Mouse (Mus musculus) adrenal gland, postnatal 25 days (tissue): Measurements from ENCODE around the gene Pbx2. TPM values are rescaled to one million over a fixed set of nuclear protein-coding genes. Genes with fewer than 3 reads are reported as not detected.
"Not testable (repeated sequence)": the region's sequence is repeated elsewhere in the genome, so short reads cannot be mapped to it uniquely, and the experiment has no call there.

Source experiments
- DNase-seq: peaks from one replicate; pipeline ENCODE4 v3.0.0; 2021; ENCODE audit warnings: mixed read lengths
- long read RNA-seq: library from polyadenylated mRNA; stranded (forward); transcript quantifications from one replicate; pipeline ENCODE4 v2.0.0, GENCODE M21; 2021
- total RNA-seq: library from RNA; stranded (reverse); gene quantifications from 2 replicates; pipeline ENCODE4 v1.2.3, GENCODE M21; 2021

Gene Pbx2
- total RNA-seq, result 36.4 and 51.6 TPM in 2 replicates
- long read RNA-seq, transcript Pbx2-201 (9 exons, 3,068 nt), result major isoform, 13 of 17 reads
- long read RNA-seq, partial matches to known transcripts, result 4 of 17 reads
- long read RNA-seq, other reads (novel, unspliced or antisense), result 0 of 17 reads

- no peak for DNase-seq
Measured at GRCm38 (mm10) chr17:34591029-34591993, at the start of gene Pbx2. Pbx2 (plus strand) TSS chr17:34591266.

GRCm38 (mm10) chr17:34543567-34543966 is 47.5 kb upstream of the Pbx2 start:
- not testable (repeated sequence) for DNase-seq

- DNase-seq, result no peak
Measured at GRCm38 (mm10) chr17:34546797-34547196, 44.3 kb upstream of the Pbx2 start.

- DNase-seq, result no peak
Measured at GRCm38 (mm10) chr17:34547601-34548000, 43.5 kb upstream of the Pbx2 start.

- no peak for DNase-seq
Measured at GRCm38 (mm10) chr17:34549156-34549555, 41.9 kb upstream of the Pbx2 start.

GRCm38 (mm10) chr17:34549843-34550242 is 41.2 kb upstream of the Pbx2 start:
- DNase-seq, result no peak

- peak; percentile 86 for DNase-seq
Measured at GRCm38 (mm10) chr17:34555483-34555882, 35.6 kb upstream of the Pbx2 start.

GRCm38 (mm10) chr17:34556406-34556805 is 34.7 kb upstream of the Pbx2 start:
- no peak for DNase-seq

- DNase-seq, result no peak
Measured at GRCm38 (mm10) chr17:34557411-34557810, 33.7 kb upstream of the Pbx2 start.

- no peak for DNase-seq
Measured at GRCm38 (mm10) chr17:34559116-34559515, 31.9 kb upstream of the Pbx2 start.

- no peak for DNase-seq
Measured at GRCm38 (mm10) chr17:34559895-34560294, 31.2 kb upstream of the Pbx2 start.

- DNase-seq, result no peak
Measured at GRCm38 (mm10) chr17:34560438-34560837, 30.6 kb upstream of the Pbx2 start.

- DNase-seq, result no peak
Measured at GRCm38 (mm10) chr17:34561200-34561599, 29.9 kb upstream of the Pbx2 start.

- no peak for DNase-seq
Measured at GRCm38 (mm10) chr17:34562595-34562994, 28.5 kb upstream of the Pbx2 start.

- no peak for DNase-seq
Measured at GRCm38 (mm10) chr17:34563354-34563753, 27.7 kb upstream of the Pbx2 start.

GRCm38 (mm10) chr17:34564003-34564421 is 27.1 kb upstream of the Pbx2 start, which contains the start of gene Notch4:
Notch4 (plus strand) TSS chr17:34564268.
- DNase-seq, result peak; percentile 35

GRCm38 (mm10) chr17:34564796-34565195 is 26.3 kb upstream of the Pbx2 start:
- DNase-seq, result no peak

GRCm38 (mm10) chr17:34567311-34567710 is 23.8 kb upstream of the Pbx2 start:
- DNase-seq, result no peak

- DNase-seq, result no peak
Measured at GRCm38 (mm10) chr17:34568421-34568820, 22.6 kb upstream of the Pbx2 start.

- DNase-seq, result no peak
Measured at GRCm38 (mm10) chr17:34569919-34570318, 21.1 kb upstream of the Pbx2 start.

GRCm38 (mm10) chr17:34571875-34572274 is 19.2 kb upstream of the Pbx2 start:
- DNase-seq, result no peak

- no peak for DNase-seq
Measured at GRCm38 (mm10) chr17:34572361-34572760, 18.7 kb upstream of the Pbx2 start.

- no peak for DNase-seq
Measured at GRCm38 (mm10) chr17:34576577-34576976, 14.5 kb upstream of the Pbx2 start.

GRCm38 (mm10) chr17:34578070-34578469 is 13.0 kb upstream of the Pbx2 start:
- DNase-seq, result no peak
